Mouse (Mus musculus) lung, adult 2 months (tissue): Measurements from ENCODE around the gene Samd14.

Source experiments
- CTCF ChIP-seq: fragments of 200-500 bp; IDR thresholded peaks from 2 replicates; pipeline ENCODE4 v1.5.1; 2011; ENCODE audit warnings: mild to moderate bottlenecking, low read length, control low read depth; ENCODE audit not compliant: insufficient read depth
- POLR2A ChIP-seq: fragments of 200-500 bp; IDR thresholded peaks from 2 replicates; pipeline ENCODE4 v1.6.1; 2011; ENCODE audit warnings: low read depth, mild to moderate bottlenecking, control low read depth, low read length, borderline replicate concordance; ENCODE audit errors: extremely low read depth

- no peak for TF ChIP-seq CTCF
- TF ChIP-seq POLR2A, result no peak
Measured at GRCm38 (mm10) chr11:95009629-95010014, at the start of gene Samd14.
